Mouse (Mus musculus) induced T-regulatory cell, adult 2 months (primary cell): ENCODE measurements around the gene Phf14.

Source experiments
- DNase-seq: peaks from one replicate; pipeline ENCODE4 v3.0.0-alpha.2; 2012; ENCODE audit warnings: low read depth

Gene Phf14

DNA sequence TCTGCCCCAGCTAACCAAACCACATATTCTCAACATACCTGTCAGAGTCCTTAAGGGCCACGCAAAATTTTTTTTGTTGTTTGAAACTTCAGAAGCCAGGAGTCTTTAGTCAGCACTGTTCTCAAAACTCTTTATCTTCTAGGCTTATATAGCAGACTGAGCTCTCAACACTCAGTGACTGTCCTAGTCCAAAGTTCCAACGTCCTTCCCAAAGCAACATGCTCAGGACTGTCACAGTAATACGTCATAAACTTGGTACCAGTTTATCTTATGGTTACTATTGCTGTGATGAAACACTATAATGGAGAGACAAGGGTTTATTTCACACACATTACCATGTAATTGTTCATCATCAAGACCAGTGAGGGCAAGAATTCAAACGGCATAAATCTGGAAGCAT, 113.9 kb downstream of the Phf14 start:
- DNase-seq, result no peak

DNA sequence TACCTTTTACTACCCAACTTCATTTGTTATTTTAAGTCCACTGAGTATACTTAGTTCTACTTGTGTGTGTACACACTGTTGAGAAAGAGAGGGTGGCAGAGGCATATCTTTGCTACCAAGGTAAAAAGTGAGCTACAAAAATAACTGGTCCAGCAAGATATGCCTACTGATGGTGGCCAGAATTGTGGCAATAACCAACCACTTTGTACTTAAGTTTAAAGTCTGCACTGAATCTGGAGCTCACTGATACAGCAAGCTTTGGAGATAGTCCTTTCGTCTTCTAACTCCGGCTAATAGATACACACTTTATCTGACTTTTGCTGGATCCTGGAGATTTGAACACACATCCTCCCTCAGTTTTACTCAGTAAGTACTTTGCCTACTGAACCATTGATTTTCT, 115.8 kb downstream of the Phf14 start:
- DNase-seq, result no peak

DNA sequence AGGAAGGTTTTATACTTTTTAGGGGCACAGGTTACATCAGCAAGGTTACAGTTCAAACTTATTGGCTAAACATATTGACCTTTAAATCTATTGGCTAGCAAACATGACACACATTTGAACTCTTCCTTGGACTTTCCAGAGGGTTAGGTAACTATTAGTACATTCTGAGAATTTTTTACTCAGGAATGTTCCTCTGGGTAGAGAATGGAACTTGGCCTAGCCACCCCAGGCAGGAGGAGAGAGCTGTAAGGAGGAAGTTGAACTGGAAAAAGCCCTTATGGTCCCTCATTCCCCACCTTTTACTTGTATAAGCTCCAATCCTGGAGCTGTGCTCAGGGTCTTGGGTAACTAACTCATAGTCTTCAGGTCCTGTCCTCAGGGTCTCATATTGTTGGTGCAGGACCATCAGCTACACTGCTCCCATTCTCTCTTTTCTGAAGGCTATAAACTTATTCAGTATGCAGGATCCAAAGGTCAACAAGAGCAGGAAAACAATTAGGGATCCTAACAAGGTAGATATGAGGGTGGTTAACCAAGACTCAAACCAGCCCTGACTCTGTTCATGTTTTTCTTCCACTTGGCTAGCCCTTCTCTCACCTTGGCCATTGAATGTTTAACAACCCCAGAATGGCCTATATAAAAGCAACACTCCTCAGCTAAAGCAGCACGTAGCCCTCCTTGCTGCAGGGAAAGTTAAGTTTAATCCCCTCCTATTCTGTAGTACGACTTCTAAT, 119.4 kb downstream of the Phf14 start:
- no peak for DNase-seq

DNA sequence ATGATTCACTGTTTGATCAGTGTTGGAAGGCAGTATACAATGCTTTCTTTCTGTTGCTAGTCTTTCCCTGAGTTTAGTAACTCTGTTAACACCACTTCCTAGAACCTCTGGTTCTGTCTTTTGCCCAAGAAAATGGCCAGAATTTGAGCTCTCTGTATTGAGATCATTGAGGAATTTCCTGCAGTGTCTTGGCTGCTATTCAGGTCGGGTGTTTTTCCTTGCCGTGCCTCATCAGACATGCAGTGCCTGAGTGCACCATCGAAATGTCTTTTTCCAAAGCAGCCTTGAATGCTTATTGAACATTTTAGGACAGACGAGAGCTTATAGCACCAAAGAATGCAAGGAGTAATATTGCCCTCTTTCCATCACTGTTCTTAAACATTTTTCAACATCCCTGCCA, 127.0 kb downstream of the Phf14 start:
- no peak for DNase-seq

DNA sequence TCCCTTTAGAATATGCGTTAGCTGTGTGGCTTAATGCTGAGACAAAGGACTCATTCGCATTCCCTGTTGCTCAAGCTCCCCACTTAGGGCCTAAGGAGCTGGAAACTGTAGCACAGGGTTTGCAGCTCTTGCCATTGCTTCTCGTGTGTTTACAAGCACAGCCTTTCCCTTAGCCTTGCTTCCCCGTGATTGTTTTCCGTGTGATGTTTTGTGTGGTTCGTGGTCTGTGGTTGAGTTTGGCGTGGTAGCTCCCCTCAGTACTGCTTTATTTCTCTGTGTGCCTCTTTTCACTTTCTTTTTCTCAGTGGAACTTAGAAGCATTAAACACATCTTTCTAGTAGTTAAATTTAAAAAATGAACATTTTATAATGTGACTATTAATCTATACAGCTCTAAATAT, 130.7 kb downstream of the Phf14 start:
- DNase-seq, result peak; percentile 50

DNA sequence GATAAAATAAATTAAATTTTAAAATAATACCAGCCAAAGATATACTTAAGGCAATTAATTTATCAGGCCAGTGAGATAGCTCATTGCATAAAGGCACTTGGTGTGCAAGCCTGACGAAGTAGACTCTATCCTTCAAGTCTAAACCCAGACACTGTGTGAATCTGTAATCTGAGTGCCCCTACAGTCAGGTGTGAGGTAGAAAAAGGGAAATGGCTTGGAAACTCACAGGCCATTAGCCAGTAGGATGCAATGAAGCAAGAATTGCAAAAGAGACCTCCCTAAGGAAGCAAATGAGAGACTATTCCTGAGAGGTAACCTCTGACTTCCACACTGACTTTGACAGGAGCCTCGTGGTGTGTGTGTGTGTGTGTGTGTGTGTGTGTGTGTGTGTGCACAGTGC, 145.3 kb downstream of the Phf14 start:
- DNase-seq, result no peak

DNA sequence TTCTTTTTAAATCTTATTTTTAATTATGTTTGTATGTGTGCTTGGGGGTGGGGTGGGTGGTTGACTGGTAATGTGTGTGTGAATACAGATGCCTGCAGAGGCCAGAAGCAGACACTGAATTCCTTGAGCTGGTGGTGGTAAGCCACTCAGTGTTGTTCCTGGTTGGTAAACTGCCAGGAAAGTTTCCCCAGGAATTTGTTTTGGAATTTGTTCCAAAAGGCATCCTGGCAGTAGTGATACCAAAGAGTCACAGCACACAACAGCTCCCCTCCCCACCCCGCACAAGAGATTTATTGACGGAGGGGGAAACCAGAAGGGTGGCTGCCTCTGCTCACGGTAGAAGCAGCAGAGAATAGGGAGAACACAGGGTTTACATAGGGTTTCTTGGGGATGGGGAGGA, 146.5 kb downstream of the Phf14 start:
- DNase-seq, result no peak

DNA sequence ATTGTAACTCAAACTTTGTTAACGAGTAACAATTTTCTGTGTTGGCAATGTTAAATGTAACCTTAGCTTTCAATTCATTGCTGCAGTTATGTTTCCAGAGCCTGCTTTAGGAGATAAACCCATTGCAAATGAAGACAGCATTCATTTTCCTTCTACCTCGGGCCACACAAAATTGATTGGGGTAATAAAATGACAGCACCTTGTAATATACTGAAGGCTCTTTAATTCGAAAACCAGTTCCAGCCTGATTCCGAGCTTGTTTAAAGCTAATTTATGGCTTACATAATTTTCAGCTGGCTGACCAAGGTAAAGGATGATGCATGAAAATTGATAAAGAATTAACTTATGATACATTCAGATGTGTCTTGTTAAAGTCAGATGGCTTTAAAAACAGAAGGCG, 151.1 kb downstream of the Phf14 start:
- no peak for DNase-seq

DNA sequence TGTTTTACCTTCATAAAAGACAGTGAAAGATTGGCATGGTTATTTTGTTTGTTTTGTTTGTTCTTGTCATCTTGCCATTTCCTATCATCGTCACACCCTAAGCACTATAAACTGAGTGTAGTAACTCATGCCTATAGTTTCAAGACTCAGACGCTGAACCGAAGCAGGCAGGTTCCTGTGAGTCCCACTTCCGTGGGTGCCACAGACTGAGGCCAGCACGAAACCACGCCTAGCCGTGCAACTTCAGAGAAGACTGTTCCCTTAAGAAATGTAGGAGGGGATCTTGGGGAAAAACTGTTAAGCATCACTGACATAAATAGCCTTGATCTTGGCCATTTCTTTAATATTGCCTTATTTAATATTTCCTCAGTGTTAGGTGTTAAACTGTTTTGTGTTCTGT, 152.4 kb downstream of the Phf14 start:
- no peak for DNase-seq

DNA sequence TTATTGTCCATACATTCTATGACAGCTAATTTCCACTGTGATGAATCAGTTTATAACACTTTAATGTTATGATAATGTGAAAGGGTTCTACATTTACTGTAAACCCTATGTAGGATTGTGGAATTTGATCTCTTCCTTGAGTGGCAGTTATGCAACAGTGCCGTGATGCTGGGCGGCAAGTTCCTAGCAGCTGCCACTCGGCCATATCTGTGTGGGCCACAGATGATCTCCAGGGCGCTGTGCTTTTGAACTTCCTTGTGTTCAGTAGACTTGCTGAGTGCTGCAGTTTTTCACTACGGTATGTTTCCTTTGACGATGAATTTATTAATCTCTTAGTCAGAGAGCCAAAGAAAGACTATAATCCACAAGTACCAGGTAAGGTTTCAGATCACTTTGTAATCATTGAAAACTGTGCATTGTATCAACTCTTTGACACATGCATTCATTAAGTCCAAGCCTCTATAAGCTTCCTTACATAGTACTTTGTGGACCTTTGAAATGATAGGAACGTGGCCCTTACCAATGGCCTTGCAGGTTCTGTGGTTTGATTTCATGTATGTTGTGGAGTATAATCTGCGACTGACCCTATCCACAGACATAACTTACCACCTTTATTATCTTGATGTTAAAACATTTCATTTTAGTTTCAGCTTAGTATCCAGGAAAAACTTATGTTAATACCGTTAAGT, 153.0 kb downstream of the Phf14 start:
- no peak for DNase-seq

DNA sequence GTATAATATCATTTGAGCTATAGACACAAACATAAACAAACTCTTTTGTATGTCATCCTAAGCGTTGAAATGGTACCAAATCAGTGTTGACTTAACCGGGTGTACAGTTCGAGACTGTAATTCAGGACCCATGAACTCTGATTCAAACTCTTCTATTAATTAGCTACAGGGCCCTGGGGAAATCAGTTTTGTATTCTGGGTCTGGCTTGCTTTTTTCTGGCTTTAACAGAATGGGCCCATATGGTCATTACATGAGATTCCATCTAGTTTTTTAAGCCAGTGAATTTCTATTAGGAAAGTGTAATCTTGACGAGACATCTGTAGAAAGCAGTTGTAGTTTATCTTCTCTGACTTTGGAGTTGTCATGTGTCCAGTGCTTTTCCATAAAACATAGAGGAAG, 160.3 kb downstream of the Phf14 start:
- no peak for DNase-seq

DNA sequence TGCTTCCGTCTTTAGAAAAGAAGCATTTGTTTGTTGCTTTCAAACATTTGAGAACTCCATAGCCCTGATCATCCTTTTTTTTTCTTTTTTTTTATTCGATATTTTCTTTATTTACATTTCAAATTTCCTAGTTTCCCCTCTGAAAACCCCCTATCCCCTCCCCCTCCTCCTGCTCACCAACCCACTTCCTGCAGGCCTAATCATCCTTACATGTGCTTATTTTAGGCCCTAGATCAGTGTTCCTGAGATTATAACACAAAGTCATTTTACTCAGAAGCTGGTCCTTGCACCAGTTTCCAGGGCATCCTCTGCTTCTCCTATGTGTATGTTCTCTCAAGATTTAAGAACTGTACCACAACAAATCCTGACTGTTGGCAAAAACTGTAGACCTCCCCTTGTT, 161.7 kb downstream of the Phf14 start:
- peak; percentile 14 for DNase-seq

DNA sequence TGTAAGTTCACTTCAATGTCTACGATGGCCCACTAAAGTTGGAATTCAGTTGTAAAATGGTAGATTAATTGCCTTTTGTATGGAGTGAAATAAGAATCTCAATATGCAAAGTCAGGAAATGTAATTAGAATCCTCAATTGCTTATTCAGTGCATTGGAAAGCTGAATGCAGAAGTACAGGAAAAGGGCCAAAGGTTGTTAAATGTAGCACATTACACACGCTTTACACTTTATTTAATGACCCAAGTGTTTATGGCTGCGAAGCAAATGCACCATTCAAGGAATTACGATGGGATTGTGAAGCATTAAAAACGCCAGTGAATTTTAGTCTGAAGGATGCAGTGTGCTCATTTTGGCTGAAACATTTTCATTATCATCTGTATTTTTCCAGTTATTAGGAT, 167.0 kb downstream of the Phf14 start:
- DNase-seq, result no peak

DNA sequence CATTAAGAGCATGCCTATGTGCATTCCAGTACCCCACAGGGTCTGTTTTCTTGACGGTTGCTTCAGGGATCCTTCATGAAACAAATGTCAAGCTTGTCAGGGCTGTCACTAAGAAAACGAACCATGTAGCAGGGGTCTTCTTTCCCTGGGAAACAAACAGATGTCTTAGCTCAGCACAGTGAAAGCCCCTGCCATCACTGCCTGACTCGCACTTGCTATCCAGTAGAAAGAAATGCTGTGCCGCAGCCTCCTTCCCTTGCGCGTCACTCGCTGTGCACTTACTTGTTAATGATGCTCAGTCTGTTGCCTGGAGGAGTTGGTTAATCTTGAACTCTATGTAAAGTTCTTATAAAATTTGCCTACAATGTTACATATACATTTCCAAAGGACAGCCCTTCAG, 169.7 kb downstream of the Phf14 start:
- no peak for DNase-seq

DNA sequence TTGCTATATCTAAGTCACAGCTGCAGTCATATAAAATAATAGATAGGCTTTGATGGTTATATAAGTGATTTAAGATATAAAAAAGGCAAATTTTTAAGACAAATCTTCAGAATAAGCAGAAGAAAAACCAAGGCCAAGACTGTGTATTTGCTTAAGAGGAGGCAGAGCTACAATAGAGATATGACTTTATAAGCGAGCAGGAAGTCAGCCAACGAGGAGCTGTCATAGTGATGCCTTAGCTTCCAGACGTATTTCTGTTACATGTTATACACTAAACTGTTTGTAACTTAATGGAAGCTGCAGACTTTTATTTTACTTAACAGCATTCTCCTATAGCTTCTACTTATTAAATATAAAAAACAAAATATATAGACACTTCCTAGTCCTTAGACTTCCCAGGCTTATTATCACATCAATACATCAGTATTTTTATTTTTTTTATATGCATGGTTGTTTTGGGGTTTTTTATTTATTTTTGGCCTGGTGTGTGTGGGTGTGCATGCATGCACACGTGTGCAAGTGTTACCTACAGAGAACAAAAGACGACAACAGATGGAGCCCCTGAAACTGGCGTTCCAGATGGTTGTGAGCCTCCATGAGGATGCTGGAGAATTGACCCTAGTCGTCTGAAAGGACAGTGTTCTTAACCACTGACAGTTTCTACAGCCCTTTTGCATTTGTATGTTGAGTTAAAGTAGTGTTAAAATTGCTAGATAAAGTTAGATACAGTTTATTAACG, 170.4 kb downstream of the Phf14 start:
- DNase-seq, result no peak

DNA sequence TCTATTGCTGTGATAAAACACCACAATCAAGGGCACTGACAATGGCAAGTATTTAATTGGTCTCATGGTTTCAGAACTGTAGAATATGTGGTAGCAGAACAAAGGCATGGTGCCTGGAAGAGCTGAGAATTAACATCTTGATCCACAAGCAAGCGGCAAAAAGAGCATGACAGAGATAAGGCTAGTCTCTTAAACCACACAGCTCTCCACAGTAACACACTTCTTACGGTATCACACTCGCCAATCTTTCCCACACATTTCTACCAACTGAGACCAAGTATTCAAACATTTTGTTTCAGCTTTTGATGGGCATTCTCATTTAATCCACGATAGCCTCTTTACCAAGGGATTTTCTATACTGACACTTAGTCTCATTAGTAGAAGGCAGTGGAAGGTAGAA, 171.7 kb downstream of the Phf14 start:
- no peak for DNase-seq

DNA sequence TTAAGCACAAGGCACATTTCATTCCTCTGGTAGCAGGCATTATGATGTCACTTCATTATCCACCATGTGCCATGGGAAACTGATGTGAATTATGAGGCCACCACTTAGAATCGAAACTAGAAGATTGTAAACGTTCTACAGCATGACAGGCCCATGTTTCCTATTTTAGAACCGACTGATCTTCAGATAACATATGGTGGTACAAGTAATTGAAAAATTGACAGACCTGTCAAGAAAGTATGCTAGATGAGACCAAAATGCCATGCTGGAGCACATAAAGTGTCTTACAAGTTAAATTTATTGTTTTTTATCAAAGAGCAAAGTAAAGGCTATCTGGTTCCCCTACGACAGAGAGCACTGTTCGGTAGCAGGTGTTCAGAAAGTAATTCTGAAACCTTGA, 172.8 kb downstream of the Phf14 start:
- peak; percentile 65 for DNase-seq

DNA sequence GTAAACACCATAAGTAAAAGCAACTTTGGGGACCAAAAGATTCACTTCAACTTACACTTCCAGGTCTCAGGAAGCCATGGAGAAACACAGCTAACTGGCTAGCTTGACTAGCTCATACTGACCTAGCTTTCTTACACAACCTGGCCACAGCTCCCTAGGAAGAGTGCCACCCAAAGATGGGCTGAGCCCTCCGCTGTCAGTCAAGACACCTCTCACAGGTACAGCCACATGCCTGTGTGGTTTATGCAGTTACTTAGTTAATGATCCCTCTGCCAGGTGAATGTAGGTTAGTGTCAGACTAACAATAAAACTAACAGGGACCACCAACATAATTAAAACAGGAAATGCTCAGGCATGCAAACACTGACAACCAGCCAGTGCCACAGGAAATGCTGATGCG, 174.1 kb downstream of the Phf14 start:
- peak; percentile 52 for DNase-seq

DNA sequence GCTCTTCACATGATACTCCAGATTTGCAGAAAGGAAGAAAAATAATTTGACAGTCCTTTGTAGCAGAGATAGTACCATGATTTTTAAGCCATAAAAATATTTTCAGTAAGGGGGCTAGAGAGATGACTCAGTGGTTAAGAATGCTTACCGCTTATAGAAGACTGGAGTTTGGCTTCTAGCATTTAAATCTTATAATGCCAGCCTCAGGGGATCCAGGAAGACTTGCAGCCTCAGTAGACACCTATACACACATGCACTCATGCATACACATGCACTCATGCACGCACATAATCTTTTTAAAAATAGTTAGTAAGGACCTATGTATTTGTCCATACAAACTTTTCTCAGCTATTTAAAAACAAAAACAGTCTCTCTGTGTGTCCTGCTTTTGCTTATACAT, 174.5 kb downstream of the Phf14 start:
- no peak for DNase-seq

DNA sequence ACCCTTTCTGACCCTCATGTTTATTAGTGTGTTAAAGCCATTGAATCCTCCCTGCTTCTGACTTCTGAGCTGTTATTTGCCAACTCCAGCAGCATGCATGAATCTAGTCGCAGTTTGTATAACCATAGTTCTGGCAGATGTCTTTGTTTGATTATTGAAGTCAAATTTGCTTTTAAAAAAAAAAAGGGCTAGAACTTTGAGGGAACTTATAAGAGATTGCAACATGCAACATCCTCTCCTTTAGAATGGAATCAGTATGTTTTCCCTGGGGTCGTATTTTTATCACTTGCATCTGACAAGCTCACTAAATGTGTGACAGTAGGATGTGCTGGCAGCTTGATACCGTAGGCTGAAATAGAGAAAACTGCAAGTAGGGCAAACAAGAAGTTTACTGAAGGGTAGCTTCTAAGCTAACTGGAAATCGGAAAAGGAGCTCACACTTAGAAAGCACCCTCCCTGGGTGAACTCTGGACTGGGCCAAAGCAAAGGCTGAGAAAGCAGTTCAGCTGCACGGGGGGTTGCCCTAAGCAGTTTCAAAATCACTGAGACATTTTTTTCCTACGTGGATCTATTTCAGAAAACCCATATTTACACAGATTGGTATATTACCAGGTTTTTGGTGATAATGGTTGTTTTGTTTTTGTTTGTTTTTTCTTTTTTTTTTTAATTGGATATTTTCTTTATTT, 175.1 kb downstream of the Phf14 start:
- peak; percentile 21 for DNase-seq

DNA sequence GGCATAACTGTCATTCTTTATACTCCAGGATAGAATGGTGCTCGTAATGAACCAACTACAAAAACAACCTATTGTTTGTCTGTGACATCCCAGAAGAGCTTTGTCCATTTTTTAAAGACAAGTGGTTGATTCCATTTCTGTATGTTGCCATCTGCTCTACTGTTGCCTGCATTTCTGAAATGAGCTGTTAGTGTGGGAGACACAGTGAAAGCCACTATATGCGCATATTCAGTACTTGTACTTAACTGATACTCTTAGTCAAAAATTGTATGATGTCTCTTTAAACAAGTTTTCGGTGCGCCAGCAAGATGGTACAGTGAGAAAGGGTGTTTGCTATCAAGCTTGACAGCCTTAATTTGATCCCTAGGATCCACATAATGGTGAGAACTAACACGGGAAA, 177.1 kb downstream of the Phf14 start:
- DNase-seq, result no peak

DNA sequence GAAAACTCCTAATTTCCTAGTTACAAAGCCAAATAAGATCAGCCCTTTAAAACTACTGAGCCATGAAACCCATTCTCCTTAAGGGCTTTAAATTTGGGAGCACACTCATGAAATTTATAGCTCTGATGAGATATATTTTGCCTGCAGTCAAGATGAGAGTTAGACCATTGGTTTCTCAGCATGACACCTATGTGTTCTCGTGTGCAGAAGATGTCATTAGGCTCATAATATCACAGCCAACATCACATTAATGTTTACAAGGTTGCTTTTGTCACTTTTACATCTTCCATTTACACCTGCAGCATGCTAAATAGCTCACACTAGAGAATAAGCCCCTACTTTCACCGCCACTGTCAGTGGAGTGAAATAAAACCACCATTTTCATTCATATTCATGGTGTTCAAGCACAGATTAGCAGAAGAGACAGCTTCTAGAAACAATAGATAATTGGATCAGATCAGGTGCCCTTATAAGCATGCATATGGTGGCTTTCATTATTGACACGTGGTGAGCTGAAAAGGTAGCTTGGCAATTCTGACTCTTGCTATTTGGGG, 181.9 kb downstream of the Phf14 start:
- no peak for DNase-seq
